Mouse (Mus musculus) large intestine, adult 2 months (tissue): ENCODE measurements around the gene Hoxc4. TPM values are rescaled to one million over a fixed set of nuclear protein-coding genes. Genes with fewer than 3 reads are reported as not detected.

Source experiments
- DNase-seq: peaks from one replicate; pipeline ENCODE4 v3.0.0-alpha.2; 2012; ENCODE audit warnings: low read depth, low spot score
- WGBS: fragments of 180-500 bp; shearing (Covaris S2); methylation state at CpG from one replicate; pipeline ENCODE4 v1.1.7; 2018; 5-methylcytosine and 5-hydroxymethylcytosine counted together
- polyA plus RNA-seq: library from polyadenylated mRNA; depleted of rRNA; stranded (reverse); fragments of >200 nt; gene quantifications from 2 replicates; pipeline ENCODE4 v1.2.3, GENCODE M21; 2012; rRNA removed

Gene Hoxc4
- polyA plus RNA-seq, 1 experiment, result 1.4 TPM

GRCm38 (mm10) chr15:103061988-103062387 is 43.3 kb downstream of the Hoxc4 start:
- 10% methylated on average over 2 of the region's 2 CpGs for WGBS
- DNase-seq, result no peak

GRCm38 (mm10) chr15:103065642-103066041 is 46.9 kb downstream of the Hoxc4 start:
- WGBS, result 24% methylated on average over 7 of the region's 7 CpGs
- no peak for DNase-seq

GRCm38 (mm10) chr15:103067701-103068100 is 49.0 kb downstream of the Hoxc4 start:
- DNase-seq, result no peak
- WGBS, result 45% methylated on average over 4 of the region's 4 CpGs

- 3% methylated on average over 18 of the region's 18 CpGs for WGBS
- no peak for DNase-seq
Observed at GRCm38 (mm10) chr15:103069173-103069572, 50.4 kb downstream of the Hoxc4 start.

- 39% methylated on average over 5 of the region's 5 CpGs for WGBS
- no peak for DNase-seq
Observed at GRCm38 (mm10) chr15:103071266-103071665, 52.5 kb downstream of the Hoxc4 start.

- no peak for DNase-seq
- WGBS, result 40% methylated on average over 11 of the region's 11 CpGs
Observed at GRCm38 (mm10) chr15:103074663-103075415, 56.1 kb downstream of the Hoxc4 start.

GRCm38 (mm10) chr15:103077673-103078072 is 58.9 kb downstream of the Hoxc4 start:
- DNase-seq, result no peak
- 69% methylated on average over 2 of the region's 2 CpGs for WGBS

GRCm38 (mm10) chr15:103082622-103083021 is 63.9 kb downstream of the Hoxc4 start:
- DNase-seq, result no peak
- 46% methylated on average over 4 of the region's 4 CpGs for WGBS

GRCm38 (mm10) chr15:103083598-103083997 is 64.9 kb downstream of the Hoxc4 start:
- 82% methylated on average over 1 of the region's 1 CpGs for WGBS
- DNase-seq, result no peak

- 80% methylated on average over 1 of the region's 1 CpGs for WGBS
- no peak for DNase-seq
Observed at GRCm38 (mm10) chr15:103084944-103085343, 66.2 kb downstream of the Hoxc4 start.

GRCm38 (mm10) chr15:103085831-103086671 is 67.3 kb downstream of the Hoxc4 start:
- DNase-seq, result no peak
- WGBS, result 6% methylated on average over 61 of the region's 61 CpGs

Other genes starting within 250 kb of the Hoxc4 start
- not detected in 2 replicates for gene Hoxc13, start 97.8 kb upstream of the Hoxc4 start, polyA plus RNA-seq
- gene Hoxc12, start 82.2 kb upstream of the Hoxc4 start, polyA plus RNA-seq, result not detected in 2 replicates
- not detected in 2 replicates for gene Hoxc11, start 64.5 kb upstream of the Hoxc4 start, polyA plus RNA-seq
- gene Hoxc10, start 52.1 kb upstream of the Hoxc4 start, polyA plus RNA-seq, result 0.07 TPM in 1 of 2 replicates, not detected in the other
- 1.5 and 1.7 TPM in 2 replicates for gene Hoxc5, start 51.5 kb upstream of the Hoxc4 start, polyA plus RNA-seq
- gene Hoxc9, start 42.5 kb upstream of the Hoxc4 start, polyA plus RNA-seq, result 0.04 and 0.74 TPM in 2 replicates
- gene Hoxc8, start 28.3 kb upstream of the Hoxc4 start, polyA plus RNA-seq, result 4.5 and 5.5 TPM in 2 replicates
- gene Hoxc6, start 20.7 kb upstream of the Hoxc4 start, polyA plus RNA-seq, result 10.0 and 10.7 TPM in 2 replicates
- gene Smug1, start 148.2 kb downstream of the Hoxc4 start, polyA plus RNA-seq, result 12.5 and 19.8 TPM in 2 replicates
- gene Cbx5, start 220.9 kb downstream of the Hoxc4 start, polyA plus RNA-seq, result 11.1 and 12.9 TPM in 2 replicates
- 102 and 119 TPM in 2 replicates for gene Hnrnpa1, start 221.5 kb downstream of the Hoxc4 start, polyA plus RNA-seq
- 0.32 and 0.55 TPM in 2 replicates for gene Nfe2, start 239.5 kb downstream of the Hoxc4 start, polyA plus RNA-seq